Mouse (Mus musculus) cerebellum, postnatal 14 days (tissue): ENCODE data around the gene Rassf1.
"Not testable (repeated sequence)": the region's sequence is repeated elsewhere in the genome, so short reads cannot be mapped to it uniquely, and the experiment has no call there.

Experiments
- DNase-seq, 2 experiments: peaks; one replicate each; pipeline ENCODE4 v3.0.0; 2021; ENCODE audit warnings: mixed read lengths in 2 of 2

Rassf1 gene

DNA sequence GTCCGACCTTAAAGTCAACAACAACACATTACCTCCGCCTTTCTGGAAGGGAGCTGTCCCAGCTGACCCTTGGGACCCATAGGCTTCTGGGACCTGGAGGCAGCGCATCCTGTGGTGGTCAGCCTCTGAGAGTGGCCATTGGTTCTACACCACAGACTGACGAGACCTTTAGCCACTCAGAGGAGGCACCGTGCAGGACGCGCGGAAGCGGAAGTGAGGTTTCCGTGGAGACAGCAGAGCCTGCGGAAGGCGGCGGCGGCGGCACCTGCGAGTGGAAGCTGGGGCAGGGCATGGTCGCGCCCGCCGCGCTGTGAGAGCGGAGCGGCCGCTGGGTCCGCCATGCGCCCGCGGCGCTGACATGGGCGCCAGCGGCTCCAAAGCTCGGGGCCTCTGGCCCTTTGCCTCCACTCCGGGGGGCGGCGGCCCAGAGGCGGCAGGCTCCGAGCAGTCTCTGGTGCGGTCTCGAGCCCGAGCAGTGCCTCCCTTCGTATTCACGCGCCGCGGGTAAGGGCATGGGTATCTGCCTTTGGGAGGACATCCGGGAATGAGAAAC is 11.8 kb downstream of the Rassf1 start, which contains the start of gene Tusc2:
Gene Tusc2 (plus strand): TSS at position 227 of the 553 bp plus-strand sequence.
- peak; percentile 94 to 95 for DNase-seq

DNA sequence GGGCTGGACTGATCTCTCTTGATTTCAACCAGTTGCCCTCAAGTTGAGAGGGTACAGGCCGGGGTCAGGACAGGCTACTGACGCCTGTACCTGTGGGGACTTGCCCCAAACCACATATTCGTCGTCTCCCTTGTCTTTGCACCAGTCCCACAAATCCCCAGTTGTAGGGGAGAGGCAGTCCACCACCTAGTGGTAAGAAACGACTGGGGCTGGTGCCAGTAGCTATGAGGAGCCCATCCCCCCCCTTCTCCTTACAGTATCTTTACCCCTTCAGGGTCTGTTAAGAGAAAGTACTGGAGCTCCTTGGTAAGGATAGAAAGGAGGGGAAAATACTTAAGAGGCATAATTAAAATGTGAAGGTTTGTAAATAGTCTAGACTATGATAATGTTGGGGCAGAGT is 14.2 kb downstream of the Rassf1 start:
- DNase-seq: not testable (repeated sequence)

DNA sequence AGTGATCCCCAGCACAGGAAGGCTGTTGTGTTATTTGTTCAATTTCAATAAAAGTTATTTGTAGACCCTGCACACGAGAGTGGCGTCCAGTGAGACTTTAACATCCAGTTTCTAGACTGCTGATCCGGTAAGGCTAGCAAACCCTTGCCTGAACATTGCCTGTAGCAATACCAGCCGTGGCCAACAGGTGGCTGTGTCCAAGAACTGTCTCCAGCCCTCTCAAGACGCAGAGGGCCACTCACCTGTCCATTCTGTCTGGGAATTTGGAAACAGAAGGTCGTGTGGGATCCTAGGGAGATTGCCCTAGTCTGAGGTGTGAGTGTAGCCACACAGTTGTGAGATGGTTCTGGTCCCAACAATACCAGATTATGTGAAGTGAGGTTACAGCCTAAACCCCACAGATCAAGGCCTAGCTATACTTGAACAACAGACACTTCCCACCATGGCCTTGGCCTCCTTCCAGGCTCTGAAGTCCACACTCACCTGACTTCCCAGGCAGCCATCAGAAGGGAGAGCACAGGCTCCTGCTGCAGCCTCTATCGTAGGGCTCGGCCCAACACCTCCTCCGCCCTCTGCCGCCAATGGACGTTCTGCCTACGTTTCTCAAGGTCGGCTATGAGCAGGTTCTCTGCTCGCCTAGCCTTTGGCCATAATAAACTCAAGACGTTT is 14.8 kb downstream of the Rassf1 start:
- DNase-seq: peak; percentile 89 to 93

DNA sequence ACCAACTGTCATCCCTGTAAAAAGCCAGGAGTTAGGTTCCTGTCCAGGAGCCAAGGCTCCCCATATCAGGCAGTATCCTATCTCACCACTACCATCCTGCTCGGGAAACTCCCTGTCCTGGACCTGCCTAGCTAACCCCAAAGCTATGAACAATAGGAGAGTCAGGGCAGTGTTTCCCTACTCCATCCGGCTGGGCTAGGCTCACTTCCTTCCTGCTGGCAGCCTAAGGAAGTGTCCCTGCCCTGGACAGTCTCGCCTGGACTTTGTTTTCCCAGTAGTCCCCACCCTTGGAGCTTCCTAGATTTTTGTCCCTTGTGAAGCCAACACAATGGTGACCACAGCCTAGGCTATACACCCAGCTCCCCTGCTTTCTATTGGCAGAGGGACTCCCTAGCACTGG is 15.5 kb downstream of the Rassf1 start:
- DNase-seq: no peak

DNA sequence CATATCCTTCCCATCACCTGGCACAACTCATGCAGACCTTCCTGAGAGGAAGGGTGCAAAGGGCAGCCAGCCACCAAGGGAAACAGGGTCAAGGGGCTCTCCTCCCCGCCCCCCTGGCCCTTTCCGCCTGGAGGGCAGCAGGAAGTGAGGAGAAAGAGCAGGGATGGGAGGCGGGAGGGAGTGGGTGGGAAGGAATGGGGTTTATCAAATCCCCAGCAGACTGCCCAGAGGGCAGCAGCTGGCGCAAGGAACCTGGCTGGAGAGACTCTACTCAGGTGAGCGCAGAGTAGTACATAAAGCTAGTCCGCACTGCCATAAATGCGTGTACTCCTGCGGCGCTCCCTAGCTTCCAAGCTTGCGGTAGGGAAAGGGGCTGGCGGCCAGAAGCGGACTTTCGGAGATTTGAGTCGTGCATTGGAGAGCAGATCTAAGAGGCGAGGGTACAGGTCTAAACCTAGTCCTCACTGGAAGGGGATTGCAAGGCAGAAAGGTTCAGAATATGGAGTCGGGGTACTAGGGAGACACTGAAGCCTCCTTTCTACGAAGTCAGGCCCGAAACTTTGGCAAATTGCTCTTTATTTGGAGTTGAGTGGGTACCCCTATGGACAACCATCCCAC is 16.5 kb downstream of the Rassf1 start, which contains the start of gene Hyal2:
Gene Hyal2 (plus strand): TSS at position 244 of the 618 bp plus-strand sequence.
- no peak for DNase-seq

DNA sequence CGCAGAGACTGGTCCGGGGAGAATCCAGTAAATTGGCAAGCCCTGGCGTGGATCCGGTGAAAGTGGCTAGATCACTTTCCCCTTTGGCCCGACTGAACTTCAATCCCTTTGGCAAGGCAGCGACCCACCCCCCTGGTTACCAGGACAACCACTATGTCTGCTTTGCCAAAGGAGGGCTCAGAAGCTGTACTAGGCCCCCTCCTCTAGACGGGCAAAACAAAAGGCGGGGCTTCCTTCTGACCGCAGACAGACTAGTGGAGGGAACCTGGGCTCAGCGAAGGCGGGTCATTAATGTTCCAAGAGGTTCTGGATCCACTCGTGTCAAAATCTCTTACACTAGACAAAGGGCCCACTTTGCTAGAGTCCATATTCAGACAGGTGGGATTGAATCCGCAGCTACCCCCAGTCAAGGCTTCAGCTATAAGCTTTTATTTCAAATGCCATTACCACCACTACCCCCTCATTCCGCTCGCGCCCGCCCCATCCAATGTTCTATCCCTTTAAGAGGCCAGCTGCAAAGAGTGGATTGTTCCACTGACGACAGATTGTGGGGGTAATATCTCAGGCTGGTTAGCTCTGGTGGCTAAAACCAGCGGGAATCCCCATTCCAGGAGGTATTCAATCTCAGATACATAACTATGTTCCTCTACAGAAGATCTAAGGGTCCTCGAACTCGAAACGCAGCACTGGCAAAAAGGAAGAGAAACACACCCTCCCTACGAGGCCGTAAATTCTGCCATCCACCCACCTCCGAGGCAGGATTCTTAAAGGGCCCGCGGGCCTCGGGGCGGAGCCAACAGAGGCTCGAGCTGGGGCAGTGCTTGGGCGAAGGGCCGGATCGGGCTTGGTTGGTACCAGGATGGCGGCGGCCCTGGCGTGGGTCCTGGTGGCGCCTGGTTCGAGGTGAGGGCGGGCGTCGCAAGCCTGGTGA is 17.2 kb downstream of the Rassf1 start:
- DNase-seq: peak; percentile 86 to 88

DNA sequence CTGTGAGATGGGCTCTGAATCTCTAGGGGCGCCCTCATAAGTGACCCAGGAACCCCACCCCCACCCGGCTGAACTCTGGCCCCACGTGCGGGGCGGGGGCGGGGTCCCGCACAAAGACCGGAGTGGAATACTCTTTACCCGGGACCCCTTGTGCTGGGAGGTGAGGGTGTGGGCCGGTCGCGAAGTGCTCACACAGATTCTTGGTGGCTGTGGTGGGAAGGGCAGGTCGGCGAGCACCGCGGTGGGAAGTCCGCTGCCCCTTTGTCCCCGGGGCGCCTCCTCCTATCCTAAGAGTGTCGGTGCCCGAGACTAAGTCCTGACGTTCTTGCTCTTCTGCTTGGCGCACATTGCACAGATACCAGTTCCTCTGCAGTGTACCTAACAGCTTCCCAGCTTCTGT is 17.9 kb downstream of the Rassf1 start:
- peak in 1 of 2 experiments; percentile 52 for DNase-seq

DNA sequence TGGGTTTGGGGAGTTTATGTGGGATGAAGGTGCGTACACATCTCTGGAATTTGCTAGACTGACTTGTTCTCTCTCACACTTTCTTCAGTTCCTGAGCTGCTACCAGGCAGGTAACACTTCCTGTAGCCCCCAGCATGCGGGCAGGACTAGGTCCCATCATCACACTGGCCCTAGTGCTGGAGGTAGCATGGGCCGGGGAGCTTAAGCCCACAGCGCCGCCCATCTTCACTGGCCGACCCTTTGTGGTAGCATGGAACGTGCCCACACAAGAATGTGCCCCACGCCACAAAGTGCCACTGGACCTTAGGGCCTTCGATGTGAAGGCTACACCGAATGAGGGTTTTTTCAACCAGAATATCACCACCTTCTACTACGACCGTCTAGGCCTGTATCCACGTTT is 18.7 kb downstream of the Rassf1 start:
- no peak for DNase-seq

DNA sequence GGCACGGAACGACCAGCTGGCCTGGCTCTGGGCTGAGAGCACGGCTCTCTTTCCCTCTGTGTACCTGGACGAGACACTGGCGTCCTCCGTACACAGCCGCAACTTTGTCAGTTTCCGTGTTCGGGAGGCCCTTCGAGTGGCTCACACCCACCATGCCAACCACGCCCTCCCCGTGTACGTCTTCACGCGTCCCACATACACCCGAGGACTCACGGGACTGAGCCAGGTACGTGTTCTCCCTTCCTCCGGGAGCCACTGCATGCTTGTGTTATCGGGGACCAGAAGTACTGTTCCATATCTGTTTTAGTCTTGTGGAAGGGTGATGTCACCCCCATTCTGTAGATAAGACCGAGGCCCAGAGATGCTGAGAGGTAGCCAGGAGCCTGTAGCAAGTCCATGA is 19.5 kb downstream of the Rassf1 start:
- no peak for DNase-seq

DNA sequence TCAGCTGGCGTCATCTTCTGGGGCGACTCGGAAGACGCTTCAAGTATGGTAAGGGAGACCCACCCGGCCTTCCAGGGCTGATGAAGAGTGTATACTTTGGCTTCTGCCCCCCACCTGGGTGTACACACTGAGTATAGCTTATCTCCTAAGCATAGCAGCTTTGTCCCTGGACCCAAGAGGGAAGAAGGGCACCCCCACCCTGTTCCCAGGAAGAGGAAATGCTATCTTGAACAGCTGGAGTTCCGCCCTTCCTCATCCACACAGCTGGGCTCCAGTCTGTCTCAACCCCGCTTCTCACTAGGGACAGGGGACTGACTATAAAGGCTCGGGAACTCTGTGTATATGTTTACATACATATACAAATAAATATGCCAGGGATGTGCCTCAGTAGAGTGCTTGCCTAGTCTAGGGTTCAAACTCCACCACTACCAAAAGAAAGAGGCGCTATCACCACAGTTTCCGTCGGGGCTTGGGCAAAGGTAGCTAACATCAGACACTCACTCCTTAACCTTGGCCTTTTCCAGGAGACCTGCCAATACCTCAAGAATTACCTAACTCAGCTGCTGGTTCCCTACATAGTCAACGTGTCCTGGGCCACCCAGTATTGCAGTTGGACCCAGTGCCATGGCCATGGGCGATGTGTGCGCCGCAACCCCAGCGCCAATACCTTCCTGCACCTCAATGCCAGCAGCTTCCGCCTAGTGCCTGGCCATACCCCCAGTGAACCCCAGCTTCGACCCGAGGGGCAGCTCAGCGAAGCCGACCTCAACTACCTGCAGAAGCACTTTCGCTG is 20.4 kb downstream of the Rassf1 start:
- DNase-seq: no peak

DNA sequence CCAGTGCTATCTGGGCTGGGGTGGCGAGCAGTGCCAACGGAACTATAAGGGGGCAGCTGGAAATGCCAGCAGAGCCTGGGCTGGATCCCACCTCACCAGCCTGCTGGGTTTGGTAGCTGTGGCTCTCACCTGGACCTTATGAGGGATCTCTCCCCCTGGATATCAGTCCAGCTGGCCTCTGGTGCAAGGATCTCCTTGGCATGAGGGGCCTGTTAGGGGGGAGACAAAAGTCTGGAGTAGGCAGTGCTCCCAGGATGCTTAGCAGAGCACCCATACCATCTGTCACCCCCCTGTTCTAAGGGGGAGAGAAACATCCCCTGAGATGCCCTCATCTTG is 20.9 kb downstream of the Rassf1 start:
- no peak for DNase-seq

DNA sequence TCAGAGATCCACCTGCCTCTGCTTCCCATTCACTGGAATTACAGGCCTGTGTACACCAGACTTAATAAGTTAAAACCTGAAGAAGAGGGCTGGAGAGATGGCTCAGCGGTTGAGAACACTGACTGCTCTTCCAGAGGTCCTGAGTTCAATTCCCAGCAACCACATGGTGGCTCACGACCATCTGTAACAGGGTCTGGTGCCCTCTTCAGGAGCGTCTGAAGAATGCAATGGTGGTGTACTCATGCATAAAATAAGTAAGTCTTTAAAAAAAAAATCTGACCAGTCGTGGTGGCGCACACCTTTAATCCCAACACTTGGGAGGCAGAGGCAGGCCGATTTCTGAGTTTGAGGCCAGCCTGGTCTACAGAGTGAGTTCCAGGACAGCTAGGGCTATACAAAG is 22.4 kb downstream of the Rassf1 start:
- not testable (repeated sequence) for DNase-seq

DNA sequence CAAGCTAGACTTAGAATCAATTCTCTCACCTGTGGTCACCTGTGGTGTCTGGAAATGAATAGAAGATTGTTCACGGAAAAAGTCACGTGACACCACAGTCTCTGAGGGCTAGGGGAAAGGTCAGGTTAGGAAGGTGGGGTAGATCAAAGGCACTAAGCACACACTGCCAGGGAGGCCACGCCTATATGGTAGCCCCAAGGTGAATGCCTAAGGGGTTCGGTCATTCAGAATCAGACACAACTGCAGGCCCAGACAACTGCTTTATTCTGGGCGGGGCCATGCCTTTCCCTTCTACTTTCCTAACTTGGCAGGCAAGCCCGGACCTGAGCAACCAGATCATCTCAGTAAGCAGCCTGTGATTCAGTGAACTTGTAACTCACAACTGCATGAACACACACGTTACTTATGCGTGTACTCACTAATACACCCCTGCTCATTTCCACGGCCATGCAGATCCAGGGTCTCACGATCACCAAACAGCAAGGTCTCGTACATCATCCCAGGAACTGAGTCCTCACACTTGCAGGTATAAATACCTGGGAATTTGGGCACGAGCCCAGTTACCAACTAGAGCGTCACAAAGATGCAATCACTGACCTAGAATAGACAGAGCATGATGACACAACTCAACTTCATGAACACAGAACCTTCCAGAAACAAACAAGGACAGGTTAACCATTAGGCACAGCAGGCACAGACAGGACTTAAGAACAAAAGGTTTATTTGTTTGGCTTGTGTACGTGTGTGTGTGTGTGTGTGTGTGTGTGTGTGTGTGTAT is 24.4 kb downstream of the Rassf1 start:
- DNase-seq: peak; percentile 66 to 84

DNA sequence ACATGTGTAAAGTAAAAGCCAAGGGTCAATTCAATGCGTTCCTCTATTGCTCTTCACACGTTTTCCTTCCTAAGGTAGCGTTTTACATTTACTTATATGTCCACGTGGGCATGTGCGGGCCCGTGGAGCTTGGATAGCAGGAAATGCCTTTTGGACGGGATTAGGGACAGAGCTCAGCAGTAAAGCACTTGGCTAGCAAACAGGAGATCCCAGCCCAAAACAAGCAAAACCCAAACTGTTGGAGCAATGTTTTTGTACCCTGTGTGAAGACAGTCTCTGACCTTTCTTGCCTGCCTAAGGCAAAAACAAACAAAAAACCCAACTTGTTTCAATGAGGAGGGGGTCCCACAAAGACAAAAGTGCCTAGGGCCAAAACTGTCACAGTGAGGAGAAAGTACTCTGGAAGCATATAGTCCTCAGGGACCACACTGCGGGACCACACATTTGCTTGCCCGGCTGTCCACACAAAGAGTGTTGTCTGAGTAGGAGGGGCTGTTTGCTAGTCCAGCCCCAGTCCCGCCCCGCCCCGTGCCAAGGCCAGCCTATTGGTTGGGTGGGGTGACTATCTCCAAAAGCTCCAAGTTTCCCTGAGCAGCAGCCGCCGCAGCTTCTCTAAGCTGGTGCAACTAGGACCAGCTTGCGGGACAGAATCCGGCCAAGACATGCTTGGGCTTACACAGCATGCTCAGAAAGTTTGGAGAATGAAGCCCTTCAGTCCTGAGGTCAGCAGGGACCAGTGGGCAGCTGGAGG is 25.2 kb downstream of the Rassf1 start, which contains the start of gene Hyal1:
Gene Hyal1 (plus strand): TSS at position 571 of the 751 bp plus-strand sequence.
- DNase-seq: peak; percentile 62 to 80

DNA sequence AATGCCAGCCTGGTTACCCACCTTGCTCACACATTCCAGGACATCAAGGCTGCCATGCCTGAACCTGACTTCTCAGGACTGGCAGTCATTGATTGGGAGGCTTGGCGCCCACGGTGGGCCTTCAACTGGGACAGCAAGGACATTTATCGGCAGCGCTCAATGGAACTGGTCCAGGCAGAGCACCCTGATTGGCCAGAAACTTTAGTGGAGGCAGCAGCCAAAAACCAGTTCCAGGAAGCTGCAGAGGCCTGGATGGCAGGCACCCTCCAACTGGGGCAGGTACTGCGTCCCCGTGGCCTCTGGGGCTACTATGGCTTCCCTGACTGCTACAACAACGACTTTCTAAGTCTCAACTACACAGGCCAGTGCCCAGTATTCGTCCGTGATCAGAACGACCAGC is 26.5 kb downstream of the Rassf1 start:
- DNase-seq: no peak

DNA sequence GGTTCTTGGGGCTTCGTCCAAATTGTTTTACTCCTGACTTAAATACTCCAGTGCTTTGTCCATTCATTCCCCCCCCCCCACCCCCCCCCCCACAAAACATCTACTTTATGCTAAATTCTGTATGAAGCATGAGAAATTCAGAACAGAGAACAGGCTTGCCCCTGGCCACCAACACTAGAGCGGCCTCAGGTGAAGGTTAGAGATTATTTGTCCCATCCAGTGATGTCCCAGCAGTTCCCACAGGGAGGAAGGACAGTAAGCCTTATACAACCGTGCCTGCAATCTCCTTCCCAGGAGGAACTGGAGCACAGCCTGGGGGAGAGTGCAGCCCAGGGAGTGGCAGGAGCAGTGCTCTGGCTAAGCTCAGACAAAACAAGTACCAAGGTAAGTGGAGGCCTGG is 27.2 kb downstream of the Rassf1 start, which contains the start of gene Naa80:
Gene Naa80 (plus strand): TSS at position 301 of the 400 bp plus-strand sequence.
- no peak for DNase-seq

DNA sequence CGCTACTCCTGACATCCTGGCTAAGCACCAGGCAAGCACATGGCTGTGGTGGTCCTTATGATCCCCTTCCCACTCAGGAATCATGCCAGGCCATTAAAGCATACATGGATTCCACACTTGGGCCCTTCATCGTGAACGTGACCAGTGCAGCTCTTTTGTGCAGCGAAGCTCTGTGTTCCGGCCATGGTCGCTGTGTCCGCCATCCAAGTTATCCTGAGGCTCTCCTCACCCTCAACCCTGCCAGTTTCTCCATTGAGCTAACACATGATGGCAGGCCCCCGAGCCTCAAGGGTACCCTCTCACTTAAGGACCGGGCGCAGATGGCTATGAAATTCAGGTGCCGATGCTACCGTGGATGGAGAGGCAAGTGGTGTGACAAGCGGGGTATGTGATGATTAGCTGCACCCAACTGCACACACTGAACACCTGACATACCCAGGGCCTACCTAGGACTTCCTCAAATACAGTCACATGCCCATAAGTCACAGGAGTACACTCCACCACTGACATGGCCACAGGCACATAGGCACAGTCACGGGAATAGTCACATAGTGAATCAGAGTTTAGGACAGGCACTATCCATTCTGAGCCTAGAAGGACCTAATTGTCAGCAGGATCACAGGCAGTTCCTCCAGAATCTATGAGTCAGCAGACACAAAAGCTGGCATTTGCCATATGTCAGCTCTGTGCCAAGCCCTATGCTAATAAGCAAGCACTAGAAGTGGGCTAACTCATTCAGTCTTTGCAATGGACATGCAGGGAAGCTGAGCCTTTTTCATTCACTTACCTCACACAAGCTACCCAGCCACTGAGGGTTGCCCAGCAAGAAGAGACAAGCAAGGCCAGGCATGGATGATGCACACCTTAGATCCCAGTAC is 27.9 kb downstream of the Rassf1 start:
- peak in 1 of 2 experiments; percentile 39 for DNase-seq

DNA sequence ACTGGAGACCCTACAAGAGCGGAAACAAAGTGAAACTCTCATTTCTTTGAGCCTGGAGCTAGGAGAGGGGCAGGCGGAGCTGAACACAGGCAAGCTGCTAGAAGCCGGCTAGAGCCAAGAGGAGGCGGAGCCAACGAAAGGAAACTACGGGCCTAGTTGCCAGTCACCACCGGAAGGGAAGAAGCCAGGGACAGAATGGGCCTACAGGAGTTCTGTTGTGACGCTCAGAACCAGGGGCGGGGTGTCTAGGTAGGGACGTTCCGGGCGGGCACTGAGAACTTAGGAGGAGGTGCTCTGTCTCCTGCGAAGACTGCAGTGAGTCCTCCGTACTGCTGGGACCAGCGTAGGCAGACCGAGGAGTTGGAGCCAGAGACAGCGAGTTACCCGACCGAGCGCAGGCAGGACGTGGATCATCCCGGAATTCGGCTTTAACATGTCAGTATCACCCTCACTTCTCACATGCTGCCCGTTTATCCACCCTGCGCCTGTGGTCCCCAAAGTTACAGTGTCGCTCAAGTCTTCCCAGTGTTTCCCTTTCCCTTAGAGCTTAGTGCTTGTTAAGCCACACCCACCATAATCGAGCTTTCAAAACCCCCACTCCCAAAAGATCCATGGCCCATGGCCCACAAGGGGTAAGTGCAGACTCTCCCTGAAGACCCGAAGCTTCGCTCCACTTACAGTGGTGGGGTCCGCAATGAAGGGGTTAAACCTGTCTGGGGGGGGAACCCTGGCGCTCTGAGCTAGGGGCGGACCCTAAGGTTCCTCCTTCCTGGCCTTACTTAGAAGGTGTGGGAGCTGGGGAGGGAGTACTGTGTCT is 29.4 kb downstream of the Rassf1 start, which contains the start of gene Hyal3:
Gene Hyal3 (plus strand): TSS at position 318 of the 817 bp plus-strand sequence.
- peak; percentile 90 to 91 for DNase-seq
